Mouse (Mus musculus) liver, postnatal 0 days (tissue): ENCODE data around the gene Bcl7c. TPM values are rescaled to one million over a fixed set of nuclear protein-coding genes. Genes with fewer than 3 reads are reported as not detected.

Experiments
- ATAC-seq: fragments of 200-750 bp; cut with Nextera tagmentation; 2 replicates; pipeline ENCODE4 v1.8.0; 2017; ENCODE audit warnings: mild to moderate bottlenecking, moderate library complexity
- DNase-seq: peaks from one replicate; pipeline ENCODE4 v3.0.0-alpha.2; 2016
- H3K27ac ChIP-seq: fragments of 300-500 bp; sonication (generic); 2 replicates; pipeline ENCODE4 v1.5.1; 2014; ENCODE audit warnings: antibody characterized with exemption, moderate library complexity, mild to moderate bottlenecking, low read depth
- H3K27me3 ChIP-seq: fragments of 300-500 bp; sonication (generic); 2 replicates; pipeline ENCODE4 v1.6.1; 2014; ENCODE audit warnings: low read length, control low read depth, mixed read lengths; ENCODE audit not compliant: insufficient read depth
- H3K36me3 ChIP-seq: fragments of 300-500 bp; sonication (generic); replicated peaks from 2 replicates; pipeline ENCODE4 v1.6.1; 2014; ENCODE audit warnings: mild to moderate bottlenecking, control low read depth, low read length, moderate library complexity, mixed read lengths; ENCODE audit not compliant: insufficient read depth
- H3K4me1 ChIP-seq: fragments of 300-500 bp; sonication (generic); 2 replicates; pipeline ENCODE4 v1.6.1; 2014; ENCODE audit warnings: antibody characterized with exemption, mild to moderate bottlenecking, control low read depth; ENCODE audit not compliant: insufficient read depth
- H3K4me2 ChIP-seq: fragments of 300-500 bp; sonication (generic); 2 replicates; pipeline ENCODE4 v1.6.1; 2014; ENCODE audit warnings: low read depth, mild to moderate bottlenecking, low read length, moderate library complexity, mixed read lengths
- H3K4me3 ChIP-seq: fragments of 300-500 bp; sonication (generic); 2 replicates; pipeline ENCODE4 v1.5.1; 2014; ENCODE audit warnings: low read depth, low read length
- H3K9ac ChIP-seq: fragments of 300-500 bp; sonication (generic); replicated peaks from 2 replicates; pipeline ENCODE4 v1.6.1; 2014; ENCODE audit warnings: mild to moderate bottlenecking, moderate library complexity
- H3K9me3 ChIP-seq: fragments of 300-500 bp; sonication (generic); 2 replicates; pipeline ENCODE4 v1.6.1; 2016; ENCODE audit warnings: mild to moderate bottlenecking, control low read depth, low read length, mixed read lengths
- CTCF ChIP-seq: sonication (generic); IDR thresholded peaks from 2 replicates; pipeline ENCODE4 v1.5.1; 2016; ENCODE audit warnings: antibody characterized with exemption, low read depth
- EP300 ChIP-seq: IDR thresholded peaks from 2 replicates; pipeline ENCODE4 v1.6.1; 2016; ENCODE audit warnings: antibody characterized with exemption, low read depth, mild to moderate bottlenecking
- WGBS: fragments of 180-500 bp; shearing (Covaris S2); extraction: QIAGEN DNeasy Blood & Tissue Kit; methylation state at CpG from one replicate; pipeline ENCODE4 v1.1.7; 2014; ENCODE audit not compliant: insufficient replicate concordance; 5-methylcytosine and 5-hydroxymethylcytosine counted together
- microRNA counts: library from miRNA; unstranded; fragments of <30 nt; microRNA quantifications from one replicate; lab custom pipeline; 2015
- microRNA-seq: library from miRNA; unstranded; fragments of <30 nt; microRNA quantifications from one replicate; pipeline ENCODE4, GENCODE M21; 2016
- polyA plus RNA-seq: library from polyadenylated mRNA; unstranded; fragments of >200 nt; fragmentation: Nextera tagmentation; extraction: Ambion mirVana; gene quantifications from 2 replicates; pipeline ENCODE4 v1.2.1, GENCODE M21; 2015

The Bcl7c gene
- polyA plus RNA-seq, 1 experiment from 2014 or later, result 20.1 TPM

- TF ChIP-seq EP300 (no peak), CTCF (no peak)
- Histone ChIP-seq H3K27ac (peak overlapping the region; percentile 96), H3K4me3 (peak overlapping the region; percentile 97), H3K9ac (peak overlapping the region; percentile 96), H3K4me2 (peak overlapping the region; percentile 78), H3K4me1 (peaks cover 10% of the 10 kb centered on the region), H3K36me3 (peaks cover 19% of the 10 kb centered on the region), H3K27me3 (no peaks in the 10 kb centered on the region), H3K9me3 (no peaks in the 10 kb centered on the region)
- ATAC-seq (peak; percentile 75), DNase-seq (peak; percentile 70)
- WGBS, result 0% methylated on average over 24 of the region's 44 CpGs
These were observed 94.2 kb downstream of the Bcl7c start for GRCm38 (mm10) chr7:127614511-127614890.

- ATAC-seq (peak; percentile 45), DNase-seq (no peak)
- Histone ChIP-seq H3K9me3 (no peaks in the 10 kb centered on the region), H3K4me1 (peaks cover 10% of the 10 kb centered on the region), H3K27ac (peak overlapping the region; percentile 96), H3K9ac (peak overlapping the region; percentile 96), H3K4me2 (peak overlapping the region; percentile 78), H3K27me3 (no peaks in the 10 kb centered on the region), H3K36me3 (peaks cover 21% of the 10 kb centered on the region), H3K4me3 (peak overlapping the region; percentile 97)
- TF ChIP-seq CTCF, result no peak
- no peak for TF ChIP-seq EP300
- WGBS, result 35% methylated on average over 8 of the region's 8 CpGs
These were observed 94.6 kb downstream of the Bcl7c start for GRCm38 (mm10) chr7:127614091-127614490.

- Histone ChIP-seq H3K27ac (no peak overlapping the region), H3K9ac (no peak overlapping the region), H3K4me3 (no peak overlapping the region), H3K9me3 (no peaks in the 10 kb centered on the region), H3K4me2 (peak overlapping the region; percentile 78; the same call in 1 of the 2 replicates), H3K36me3 (peaks cover 27% of the 10 kb centered on the region), H3K27me3 (no peaks in the 10 kb centered on the region), H3K4me1 (peaks cover 10% of the 10 kb centered on the region)
- TF ChIP-seq EP300, result no peak
- no peak for TF ChIP-seq CTCF
- WGBS, result 83% methylated on average over 8 of the region's 8 CpGs
- no peak for DNase-seq
- ATAC-seq, result no peak
These were observed 95.2 kb downstream of the Bcl7c start for GRCm38 (mm10) chr7:127613501-127613900.

GRCm38 (mm10) chr7:127611561-127611960 lies 97.2 kb downstream of the Bcl7c start:
- 96% methylated on average over 26 of the region's 26 CpGs for WGBS
- TF ChIP-seq EP300 (no peak), CTCF (no peak)

More at GRCm38 (mm10) chr7:127611561-127611960, 97.2 kb downstream of the Bcl7c start:
- Histone ChIP-seq H3K9me3 (no peaks in the 10 kb centered on the region), H3K4me3 (no peak overlapping the region), H3K27ac (no peak overlapping the region), H3K4me2 (no peak overlapping the region), H3K27me3 (no peaks in the 10 kb centered on the region), H3K4me1 (peaks cover 10% of the 10 kb centered on the region), H3K9ac (no peak overlapping the region), H3K36me3 (peaks cover 33% of the 10 kb centered on the region)
- ATAC-seq (no peak), DNase-seq (no peak)

MicroRNAs encoded within 50 kb of the gene (microRNA counts, 519-probe panel; counts per million panel counts)
- microRNA mmu-miR-762 (lab: Ali Mortazavi, UCI), result 3,411 counts per million, percentile 36 among the panel's probes with 10 or more counts

Small RNA genes within 50 kb of the gene (microRNA-seq; reads per million reads assigned to microRNA genes)
- not detected for gene Mir762

Other genes with a start within 250 kb of the Bcl7c start
- 16.0 and 17.6 TPM in 2 replicates for gene Prr14, start 249.3 kb downstream of the Bcl7c start, polyA plus RNA-seq
- gene Fbrs, start 229.7 kb downstream of the Bcl7c start, polyA plus RNA-seq, result 4.7 TPM in 2 replicates
- 6.7 and 7.7 TPM in 2 replicates for gene Srcap, start 196.9 kb downstream of the Bcl7c start, polyA plus RNA-seq
- 3.6 and 4.1 TPM in 2 replicates for gene Gm42715, start 189.3 kb downstream of the Bcl7c start, polyA plus RNA-seq
- gene Tmem265, start 147.5 kb downstream of the Bcl7c start, polyA plus RNA-seq, result 3.3 and 3.5 TPM in 2 replicates
- gene Phkg2, start 135.6 kb downstream of the Bcl7c start, polyA plus RNA-seq, result 14.5 and 17.0 TPM in 2 replicates
- gene Ccdc189, start 120.3 kb downstream of the Bcl7c start, polyA plus RNA-seq, result 4.4 and 4.7 TPM in 2 replicates
- 10.3 and 12.4 TPM in 2 replicates for gene Rnf40, start 120.2 kb downstream of the Bcl7c start, polyA plus RNA-seq
- gene Zfp629, start 93.1 kb downstream of the Bcl7c start, polyA plus RNA-seq, result 1.8 and 2.0 TPM in 2 replicates
- 7.9 and 10.0 TPM in 2 replicates for gene Ctf1, start 3.8 kb upstream of the Bcl7c start, polyA plus RNA-seq
- not detected in 2 replicates for gene Ctf2, start 23.2 kb upstream of the Bcl7c start, polyA plus RNA-seq
- 1.6 and 1.9 TPM in 2 replicates for gene Fbxl19, start 35.6 kb upstream of the Bcl7c start, polyA plus RNA-seq
- 19.2 and 21.1 TPM in 2 replicates for gene Orai3, start 60.9 kb upstream of the Bcl7c start, polyA plus RNA-seq
- gene Setd1a, start 67.7 kb upstream of the Bcl7c start, polyA plus RNA-seq, result 5.5 and 7.3 TPM in 2 replicates
- 0.26 TPM in 1 of 2 replicates, not detected in the other for gene Gm49388, start 76.7 kb upstream of the Bcl7c start, polyA plus RNA-seq
- 218 and 224 TPM in 2 replicates for gene Hsd3b7, start 91.7 kb upstream of the Bcl7c start, polyA plus RNA-seq
- 15.8 and 17.5 TPM in 2 replicates for gene Stx4a, start 115.4 kb upstream of the Bcl7c start, polyA plus RNA-seq
- gene Stx1b, start 115.6 kb upstream of the Bcl7c start, polyA plus RNA-seq, result 0.18 and 0.48 TPM in 2 replicates
- gene Zfp646, start 167.3 kb upstream of the Bcl7c start, polyA plus RNA-seq, result 2.7 and 2.8 TPM in 2 replicates
- gene Zfp668, start 167.9 kb upstream of the Bcl7c start, polyA plus RNA-seq, result 3.7 and 4.5 TPM in 2 replicates
- gene Prss53, start 182.0 kb upstream of the Bcl7c start, polyA plus RNA-seq, result 0.39 and 0.43 TPM in 2 replicates
- not detected in 2 replicates for gene Gm21974, start 186.5 kb upstream of the Bcl7c start, polyA plus RNA-seq
- gene Vkorc1, start 186.7 kb upstream of the Bcl7c start, polyA plus RNA-seq, result 513 and 556 TPM in 2 replicates
- 30.5 and 32.5 TPM in 2 replicates for gene Bckdk, start 195.1 kb upstream of the Bcl7c start, polyA plus RNA-seq
- 12.5 and 13.2 TPM in 2 replicates for gene Kat8, start 203.6 kb upstream of the Bcl7c start, polyA plus RNA-seq
- gene Prss8, start 221.2 kb upstream of the Bcl7c start, polyA plus RNA-seq, result 13.7 and 15.2 TPM in 2 replicates
- gene Prss36, start 237.8 kb upstream of the Bcl7c start, polyA plus RNA-seq, result 3.3 and 4.5 TPM in 2 replicates